Mouse (Mus musculus) mouse trophoblast stem cell (cell line): ENCODE measurements at regions not wholly inside any gene's neighbourhood (a gene's known extent, or its start where the extent isn't known, plus 50 kb on each side); places are given as distances from the start of the nearest gene placed in this dataset.
"Not testable (repeated sequence)": the region's sequence is repeated elsewhere in the genome, so short reads cannot be mapped to it uniquely, and the experiment has no call there.

Experiments
- in situ Hi-C, 2 experiments: fragments of 300-500 bp; cut with MseI, MboI; formaldehyde crosslinking; loops; 2 replicates in 1 of 2; 3 replicates in 1 of 2; pipeline ENCODE4 v1.15.1; 2025

DNA sequence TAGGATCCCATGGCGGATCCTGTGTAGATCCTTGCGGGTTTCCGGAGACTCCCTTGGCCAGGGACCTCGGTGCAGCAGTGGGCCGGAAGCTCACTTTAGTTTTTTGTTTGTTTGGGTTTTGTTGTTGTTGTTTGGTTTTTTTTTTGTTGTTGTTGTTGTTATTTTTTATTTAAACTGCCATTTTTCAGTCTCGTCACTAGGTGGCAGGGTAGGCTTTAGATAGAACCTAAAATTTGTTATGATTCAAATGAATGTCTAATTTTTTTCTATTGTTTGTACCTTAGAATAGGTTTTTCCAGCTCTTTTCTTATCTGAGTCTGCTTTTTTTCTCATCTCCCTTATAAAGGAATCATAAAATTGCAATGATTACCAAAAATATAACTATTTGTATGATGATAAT is 834.4 kb upstream of the Tacstd2 start:
- in situ Hi-C loops = no loop called here

DNA sequence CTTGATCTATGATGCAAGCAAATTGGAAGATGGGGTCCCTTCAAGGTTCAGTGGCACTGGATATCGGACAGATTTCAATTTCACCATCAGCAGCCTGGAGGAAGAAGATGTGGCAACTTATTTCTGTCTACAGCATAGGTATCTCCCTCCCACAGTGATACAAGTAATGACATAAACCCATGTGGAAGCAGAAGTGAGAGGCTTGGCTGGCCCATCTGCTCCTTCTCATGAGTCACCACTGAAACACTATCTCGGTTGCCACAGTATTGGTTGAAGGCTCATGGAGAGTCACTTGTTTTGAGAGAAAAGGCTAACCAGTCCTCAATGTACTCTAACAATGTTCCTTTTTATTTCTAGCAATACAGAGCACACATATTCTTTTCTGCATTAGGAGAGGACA is 804.2 kb upstream of the Tacstd2 start:
- in situ Hi-C loops = no loop called here

DNA sequence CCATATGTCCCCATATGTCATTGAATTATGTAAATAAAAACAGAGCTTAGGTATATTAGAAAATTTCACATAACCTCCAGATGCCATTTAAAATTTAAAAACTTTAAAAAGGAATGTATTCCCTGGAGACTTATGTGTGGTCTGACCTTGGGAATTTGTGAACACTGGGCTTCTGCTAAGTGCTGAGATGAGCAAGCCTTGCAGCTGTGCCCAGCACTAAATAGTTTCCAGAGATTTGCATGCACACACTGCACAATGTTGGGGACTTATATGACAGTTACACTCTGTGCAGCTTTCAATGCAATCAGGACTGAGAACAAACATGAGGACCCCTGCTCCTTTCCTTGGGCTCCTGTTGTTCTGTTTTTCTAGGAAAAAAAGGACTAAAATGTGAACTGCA is 803.6 kb upstream of the Tacstd2 start:
- in situ Hi-C loops = not testable (repeated sequence)

DNA sequence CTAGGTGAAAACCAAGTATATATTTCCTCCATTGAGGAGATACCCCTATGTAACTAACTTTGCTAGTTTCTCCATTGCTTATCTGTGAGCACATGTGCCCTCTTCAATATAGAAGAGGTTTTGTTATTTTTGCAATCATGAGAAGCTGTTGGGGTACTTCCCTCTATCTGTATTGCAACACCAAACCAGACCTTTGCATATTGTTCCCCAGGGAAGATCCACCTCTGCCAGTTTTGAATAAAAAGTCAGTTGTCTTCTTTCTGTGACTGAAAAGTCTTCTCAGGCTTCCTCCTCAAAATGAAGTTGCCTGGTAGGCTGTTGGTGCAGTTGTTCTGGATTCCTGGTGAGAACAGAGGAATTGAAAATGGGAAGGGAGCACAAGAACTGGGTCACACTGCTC is 775.8 kb upstream of the Tacstd2 start:
- in situ Hi-C loops = loop anchor here in 1 of 2 experiments (5.0 kb wide), 1 partner anchor 149 kb away; no protein-coding TSS in a partner anchor

GRCm38 (mm10) chr6:68302133-68302532 is 766.5 kb upstream of the Tacstd2 start:
- in situ Hi-C loops = no loop called here

DNA sequence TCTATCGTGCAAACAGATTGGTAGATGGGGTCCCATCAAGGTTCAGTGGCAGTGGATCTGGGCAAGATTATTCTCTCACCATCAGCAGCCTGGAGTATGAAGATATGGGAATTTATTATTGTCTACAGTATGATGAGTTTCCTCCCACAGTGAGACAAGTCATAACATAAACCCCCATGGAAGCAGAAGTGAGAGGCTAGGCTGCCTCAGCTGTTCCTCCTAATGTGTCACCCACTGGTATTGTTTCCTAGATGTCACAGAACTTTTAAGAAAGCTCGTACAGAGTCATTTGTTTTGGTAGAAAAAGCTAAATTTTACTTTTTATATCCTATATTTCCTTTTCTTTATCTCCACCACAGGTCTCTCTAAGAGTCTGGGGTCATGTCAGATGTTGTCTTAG is 721.1 kb upstream of the Tacstd2 start:
- in situ Hi-C loops = no loop called here

DNA sequence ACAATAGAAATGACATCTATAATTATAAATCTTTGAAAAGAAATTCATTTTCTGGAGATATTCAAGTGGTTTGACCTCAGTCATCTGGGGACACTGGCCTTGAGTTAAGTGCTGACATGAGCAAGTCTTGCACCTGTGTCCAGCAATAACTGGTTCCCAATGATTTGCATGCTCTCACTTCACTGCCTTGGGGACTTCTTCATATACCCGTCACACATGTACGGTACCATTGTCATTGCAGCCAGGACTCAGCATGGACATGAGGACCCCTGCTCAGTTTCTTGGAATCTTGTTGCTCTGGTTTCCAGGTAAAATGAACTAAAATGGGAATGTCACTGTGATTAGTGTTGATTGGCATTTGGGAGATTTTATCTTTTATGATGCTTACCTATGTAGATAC is 720.6 kb upstream of the Tacstd2 start:
- in situ Hi-C loops = no loop called here

- in situ Hi-C loops = no loop called here
These were observed 717.1 kb upstream of the Tacstd2 start for GRCm38 (mm10) chr6:68252730-68253129.

- in situ Hi-C loops = not testable (repeated sequence)
These were observed 715.7 kb upstream of the Tacstd2 start for GRCm38 (mm10) chr6:68251320-68251719.

- in situ Hi-C loops = not testable (repeated sequence)
These were observed 714.8 kb upstream of the Tacstd2 start for GRCm38 (mm10) chr6:68250392-68250791.

GRCm38 (mm10) chr6:68249259-68249658 is 713.7 kb upstream of the Tacstd2 start:
- in situ Hi-C loops = not testable (repeated sequence)

DNA sequence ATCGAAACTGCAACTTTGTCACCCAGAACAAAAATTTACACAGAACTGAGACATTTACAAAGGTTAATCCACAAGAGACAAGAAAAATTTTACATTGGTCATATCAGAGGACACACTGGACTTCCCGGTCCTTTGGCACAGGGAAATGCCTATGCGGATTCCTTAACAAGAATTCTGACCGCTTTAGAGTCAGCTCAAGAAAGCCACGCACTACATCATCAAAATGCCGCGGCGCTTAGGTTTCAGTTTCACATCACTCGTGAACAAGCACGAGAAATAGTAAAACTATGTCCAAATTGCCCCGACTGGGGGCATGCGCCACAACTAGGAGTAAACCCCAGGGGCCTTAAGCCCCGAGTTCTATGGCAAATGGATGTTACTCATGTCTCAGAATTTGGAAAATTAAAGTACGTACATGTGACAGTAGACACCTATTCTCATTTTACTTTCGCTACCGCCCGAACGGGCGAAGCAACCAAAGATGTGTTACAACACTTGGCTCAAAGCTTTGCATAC is 712.5 kb upstream of the Tacstd2 start:
- in situ Hi-C loops = not testable (repeated sequence)

- in situ Hi-C loops = not testable (repeated sequence)
These were observed 707.2 kb upstream of the Tacstd2 start for GRCm38 (mm10) chr6:68242749-68243148.

- in situ Hi-C loops = no loop called here
These were observed 684.1 kb upstream of the Tacstd2 start for GRCm38 (mm10) chr6:68219685-68220084.

DNA sequence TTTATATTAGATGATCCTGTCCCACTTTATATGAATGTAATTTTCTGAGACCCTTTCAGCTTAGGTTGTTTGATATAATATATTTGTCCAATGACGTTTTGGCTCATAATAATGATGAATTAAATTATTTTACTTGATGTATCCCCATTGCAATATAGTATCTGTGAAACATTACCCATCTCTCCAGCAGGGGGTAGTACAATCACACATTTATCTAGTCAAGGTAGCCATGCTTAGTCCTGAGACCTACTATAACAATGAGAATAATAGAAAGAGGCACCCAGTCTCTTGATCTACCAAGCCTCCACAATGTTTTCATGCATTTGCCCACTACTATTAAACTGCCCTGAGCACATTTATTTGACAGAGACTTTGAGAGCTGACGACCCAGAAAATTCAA is 665.9 kb upstream of the Tacstd2 start:
- in situ Hi-C loops = no loop called here

DNA sequence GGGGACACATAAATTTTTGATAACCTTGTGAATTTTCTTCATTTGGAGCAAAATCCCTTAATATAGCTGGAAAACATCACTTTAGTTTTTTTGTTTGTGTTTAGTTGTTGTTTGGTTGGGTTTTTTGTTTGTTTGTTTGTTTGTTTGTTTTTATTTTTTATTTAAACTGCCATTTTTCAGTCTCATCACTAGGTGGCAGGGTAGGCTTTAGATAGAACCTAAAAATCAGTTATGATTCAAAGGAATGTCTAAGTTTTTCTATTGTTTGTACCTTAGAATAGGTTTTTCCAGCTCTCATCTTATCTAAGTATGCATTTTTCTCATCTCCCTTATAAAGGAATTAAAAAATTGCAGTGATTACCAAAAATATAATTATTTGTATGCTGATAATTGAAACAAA is 662.4 kb upstream of the Tacstd2 start:
- in situ Hi-C loops = no loop called here

- in situ Hi-C loops = loop anchor here in 1 of 2 experiments (5.0 kb wide), 1 partner anchor 148 kb away; no protein-coding TSS in a partner anchor
These were observed 629.2 kb upstream of the Tacstd2 start for GRCm38 (mm10) chr6:68164792-68165191.

DNA sequence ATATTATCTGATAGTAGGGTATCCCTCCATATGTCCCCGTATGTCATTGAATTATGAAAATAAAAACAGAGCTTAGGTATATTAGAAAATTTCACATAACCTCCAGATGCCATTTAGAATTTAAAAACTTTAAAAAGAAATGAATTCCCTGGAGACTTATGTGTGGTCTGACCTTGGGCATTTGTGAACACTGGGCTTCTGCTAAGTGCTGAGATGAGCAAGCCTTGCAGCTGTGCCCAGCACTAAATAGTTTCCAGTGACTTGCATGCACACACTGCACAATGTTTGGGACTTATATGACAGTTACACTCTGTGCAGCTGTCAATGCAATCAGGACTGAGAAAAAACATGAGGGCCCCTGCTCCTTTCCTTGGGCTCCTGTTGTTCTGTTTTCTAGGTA is 628.5 kb upstream of the Tacstd2 start:
- in situ Hi-C loops = loop anchor here in 1 of 2 experiments (5.0 kb wide), 1 partner anchor 148 kb away; no protein-coding TSS in a partner anchor

GRCm38 (mm10) chr6:68151569-68151968 is 616.0 kb upstream of the Tacstd2 start:
- in situ Hi-C loops = no loop called here

DNA sequence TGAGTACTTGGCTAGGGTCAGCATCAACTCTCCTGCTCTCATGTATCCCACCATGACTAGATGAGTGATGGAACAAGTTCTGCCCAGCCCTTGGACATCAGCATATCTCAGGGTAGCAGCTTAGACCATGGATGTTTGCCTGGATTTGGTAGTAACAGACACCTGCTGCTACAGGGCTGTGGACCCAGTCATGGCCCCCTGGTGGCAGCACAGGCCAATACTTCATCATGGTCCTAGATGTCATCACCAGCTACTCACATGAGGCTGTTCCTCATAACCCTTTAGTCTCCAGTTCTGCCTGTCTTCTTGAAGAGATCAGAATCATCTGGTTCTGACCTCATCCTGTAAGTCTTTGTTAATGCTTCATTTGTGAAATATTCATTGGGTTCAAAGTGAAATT is 566.9 kb upstream of the Tacstd2 start:
- in situ Hi-C loops = no loop called here
